Comparison of ENCODE assay signal across 22 mouse cellular contexts in the genomic region with DNA sequence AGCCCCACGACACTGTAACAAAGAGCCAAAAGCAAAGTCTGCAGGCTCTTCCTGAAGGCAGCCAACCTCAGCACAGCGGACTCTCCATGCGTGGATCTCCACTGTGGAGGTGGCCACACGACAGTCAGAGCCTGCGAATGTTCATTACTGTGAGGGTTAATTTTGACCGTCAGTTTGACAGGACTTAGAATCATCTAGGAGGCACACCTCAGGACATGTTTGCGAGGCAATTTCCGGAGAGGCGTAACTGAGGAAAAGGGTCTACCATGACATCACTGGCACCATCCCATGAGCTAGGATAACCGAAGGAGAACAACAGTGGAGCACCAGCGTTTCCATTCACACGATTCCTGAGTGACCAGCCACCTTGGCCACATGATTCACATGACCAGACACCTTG.
DNase-seq lines count a peak whose midpoint lies in the region; ATAC-seq and TF ChIP-seq lines count a peak whose summit lies in the region.
"Had no signal": no experiment of that assay in that cellular context is flagged by ENCODE, and none has a peak within 500 bp of the region (broad histone marks: within the 10 kb centered on the region; RNA-seq: fewer than 3 reads in every experiment).

No protein-coding gene starts in this region.

- H3K9me3 ChIP-seq in heart, postnatal 0 days (replicated peaks; ENCODE audit: control insufficient read depth, low read length) = peaks cover 48% of the 10 kb centered on the region
- peaks cover 11% of the 10 kb centered on the region; the same call in 1 of the 2 replicates for H3K9me3 ChIP-seq in lung, embryonic 15.5 days
- peaks cover 40% of the 10 kb centered on the region for H3K9me3 ChIP-seq in intestine, embryonic 14.5 days (ENCODE audit: control insufficient read depth, low read length)
- H3K9me3 ChIP-seq in intestine, postnatal 0 days (ENCODE audit: control insufficient read depth) = peaks cover 39% of the 10 kb centered on the region

- H3K36me3 ChIP-seq in heart, postnatal 0 days (replicated peaks; ENCODE audit: control insufficient read depth, insufficient read depth, low read length) = no peaks in the 10 kb centered on the region
- no peaks in the 10 kb centered on the region for H3K36me3 ChIP-seq in heart, adult 2 months (ENCODE audit: control insufficient read depth, insufficient read depth, low read length)
- no peaks in the 10 kb centered on the region for H3K36me3 ChIP-seq in lung, embryonic 15.5 days
- H3K36me3 ChIP-seq in intestine, embryonic 14.5 days (ENCODE audit: control insufficient read depth, insufficient read depth, low read length) = no peaks in the 10 kb centered on the region
- H3K36me3 ChIP-seq in intestine, postnatal 0 days (ENCODE audit: control insufficient read depth, insufficient read depth) = no peaks in the 10 kb centered on the region
- H3K36me3 ChIP-seq: embryonic facial prominence, embryonic 13.5 days; G1E; limb, embryonic 10.5 days; neural tube, embryonic 13.5 days had no signal

- H3K27ac ChIP-seq in heart, postnatal 0 days (ENCODE audit: low read depth) = no peak overlapping the region
- H3K27ac ChIP-seq in heart, adult 2 months = no peak overlapping the region
- no peak overlapping the region for H3K27ac ChIP-seq in lung, embryonic 15.5 days
- no peak overlapping the region for H3K27ac ChIP-seq in intestine, embryonic 14.5 days (ENCODE audit: low read depth)
- no peak overlapping the region for H3K27ac ChIP-seq in intestine, postnatal 0 days (ENCODE audit: low read depth, low read length)
- H3K27ac ChIP-seq: embryonic facial prominence, embryonic 13.5 days; left cerebral cortex, adult 2 months; limb, embryonic 10.5 days; liver, embryonic 14.5 days; macrophage; neural tube, embryonic 13.5 days had no signal

- DNase-seq in heart, postnatal 0 days (ENCODE audit: low spot score) = no peak
- no peak for DNase-seq in heart, adult 2 months
- DNase-seq in lung, postnatal 25 days (ENCODE audit: low spot score) = no peak
- DNase-seq in intestine, embryonic 14.5 days (ENCODE audit: low spot score) = peak; percentile 61
- DNase-seq in cerebellum, adult 9-11 months = no peak
- DNase-seq in right cerebral cortex, postnatal 4 days = no peak
- DNase-seq: adrenal gland, adult 2 months; cerebellum, postnatal 36 days; gastrocnemius, postnatal 25 days; kidney, postnatal 14 days; thymus, postnatal 4 days had no signal

- 60% methylated on average over 12 of the region's 12 CpGs for WGBS in heart, postnatal 0 days
- 64% methylated on average over 12 of the region's 12 CpGs for WGBS in heart, adult 2 months
- WGBS in lung, embryonic 15.5 days = 64% methylated on average over 12 of the region's 12 CpGs
- 66% methylated on average over 12 of the region's 12 CpGs for WGBS in intestine, embryonic 14.5 days
- 65% methylated on average over 12 of the region's 12 CpGs for WGBS in intestine, postnatal 0 days

- no peak overlapping the region for H3K4me3 ChIP-seq in heart, postnatal 0 days (ENCODE audit: low read depth, low read length)
- no peak overlapping the region for H3K4me3 ChIP-seq in heart, adult 2 months
- no peak overlapping the region for H3K4me3 ChIP-seq in lung, embryonic 15.5 days
- no peak overlapping the region for H3K4me3 ChIP-seq in intestine, embryonic 14.5 days (ENCODE audit: low read depth, low read length)
- no peak overlapping the region for H3K4me3 ChIP-seq in intestine, postnatal 0 days (ENCODE audit: low read depth, low read length)
- H3K4me3 ChIP-seq: embryonic facial prominence, embryonic 13.5 days; left cerebral cortex, adult 2 months; limb, embryonic 10.5 days; neural tube, embryonic 13.5 days had no signal

- no peak overlapping the region for H3K4me2 ChIP-seq in heart, postnatal 0 days (ENCODE audit: low read depth, low read length)
- no peak overlapping the region for H3K4me2 ChIP-seq in lung, embryonic 15.5 days
- no peak overlapping the region for H3K4me2 ChIP-seq in intestine, embryonic 14.5 days (ENCODE audit: low read length)
- H3K4me2 ChIP-seq in intestine, postnatal 0 days (replicated peaks; ENCODE audit: low read depth) = no peak overlapping the region
- H3K4me2 ChIP-seq: embryonic facial prominence, embryonic 13.5 days; heart, embryonic 11.5 days; neural tube, embryonic 13.5 days had no signal

- H3K9ac ChIP-seq in heart, postnatal 0 days (replicated peaks; ENCODE audit: low read depth, low read length) = no peak overlapping the region
- no peak overlapping the region for H3K9ac ChIP-seq in heart, adult 2 months (ENCODE audit: low read depth, low read length)
- H3K9ac ChIP-seq in lung, embryonic 15.5 days = no peak overlapping the region
- no peak overlapping the region for H3K9ac ChIP-seq in intestine, embryonic 14.5 days (ENCODE audit: low read length)
- H3K9ac ChIP-seq in intestine, postnatal 0 days (ENCODE audit: low read depth, low read length) = no peak overlapping the region
- H3K9ac ChIP-seq: embryonic facial prominence, embryonic 13.5 days; liver, embryonic 14.5 days; neural tube, embryonic 13.5 days had no signal

- no peak for TF ChIP-seq POLR2A in heart, adult 2 months (IDR thresholded peaks at IDR 0.05; ENCODE audit: insufficient read depth, low read depth, low read length)

- peak; percentile 2; the same call in 1 of the 2 replicates for ATAC-seq in heart, postnatal 0 days (ENCODE audit: insufficient read depth, low read depth)
- 0 out of 2 replicates have a peak, but pooled peaks have one; percentile 3 for ATAC-seq in lung, embryonic 15.5 days (ENCODE audit: borderline replicate concordance, extremely low read depth, low FRiP score, low TSS enrichment)
- peak; percentile 13; the same call in 1 of the 2 replicates for ATAC-seq in intestine, embryonic 14.5 days (replicated peaks; ENCODE audit: low FRiP score, low TSS enrichment, low read depth)
- 0 out of 2 replicates have a peak, but pooled peaks have one; percentile 5 for ATAC-seq in intestine, postnatal 0 days
- ATAC-seq: inflammation-experienced regulatory T-cells, adult 6 months had no signal

- no peaks in the 10 kb centered on the region for H3K27me3 ChIP-seq in heart, postnatal 0 days (ENCODE audit: control insufficient read depth, insufficient read depth, low read length)
- H3K27me3 ChIP-seq in heart, adult 2 months (ENCODE audit: control insufficient read depth, insufficient read depth, low read length) = no peaks in the 10 kb centered on the region
- no peaks in the 10 kb centered on the region for H3K27me3 ChIP-seq in lung, embryonic 15.5 days
- no peaks in the 10 kb centered on the region for H3K27me3 ChIP-seq in intestine, embryonic 14.5 days (replicated peaks; ENCODE audit: control insufficient read depth, insufficient read depth, low read length)
- no peaks in the 10 kb centered on the region for H3K27me3 ChIP-seq in intestine, postnatal 0 days (replicated peaks; ENCODE audit: control insufficient read depth, insufficient read depth, low read length)
- H3K27me3 ChIP-seq: embryonic facial prominence, embryonic 13.5 days; neural tube, embryonic 13.5 days had no signal

- no peak for TF ChIP-seq EP300 in heart, postnatal 0 days (IDR thresholded peaks at IDR 0.05; ENCODE audit: low read depth)
- TF ChIP-seq EP300 in heart, adult 2 months (IDR thresholded peaks at IDR 0.05; ENCODE audit: insufficient read depth, low read depth, low read length) = no peak

- no peaks in the 10 kb centered on the region for H3K4me1 ChIP-seq in heart, postnatal 0 days (ENCODE audit: control insufficient read depth, insufficient read depth)
- no peaks in the 10 kb centered on the region for H3K4me1 ChIP-seq in heart, adult 2 months (ENCODE audit: control insufficient read depth, insufficient read depth, low read length)
- no peaks in the 10 kb centered on the region for H3K4me1 ChIP-seq in lung, embryonic 15.5 days
- no peaks in the 10 kb centered on the region for H3K4me1 ChIP-seq in intestine, embryonic 14.5 days (replicated peaks; ENCODE audit: control insufficient read depth, insufficient read depth, low read length)
- no peaks in the 10 kb centered on the region for H3K4me1 ChIP-seq in intestine, postnatal 0 days (replicated peaks; ENCODE audit: control insufficient read depth, insufficient read depth, low read length)
- H3K4me1 ChIP-seq: embryonic facial prominence, embryonic 13.5 days; neural tube, embryonic 13.5 days had no signal

- H3K79me2 ChIP-seq in heart, adult 2 months (replicated peaks; ENCODE audit: control insufficient read depth, insufficient read depth, low read length) = no peaks in the 10 kb centered on the region

- intact Hi-C loops in heart, adult 2 months (cut with DNase I) = no loop called here

- TF ChIP-seq CTCF in heart, postnatal 0 days (IDR thresholded peaks at IDR 0.05; ENCODE audit: low read depth) = no peak
- TF ChIP-seq CTCF in heart, adult 2 months (IDR thresholded peaks at IDR 0.05) = no peak
- TF ChIP-seq CTCF in intestine, postnatal 0 days (IDR thresholded peaks at IDR 0.05; ENCODE audit: low read depth) = no peak
